Mouse (Mus musculus) liver, embryonic 13.5 days (tissue): ENCODE measurements around the gene Atp8b4. TPM values are rescaled to one million over a fixed set of nuclear protein-coding genes. Genes with fewer than 3 reads are reported as not detected.

Experiments used
- ATAC-seq: fragments of 200-750 bp; cut with Nextera tagmentation; 2 replicates; pipeline ENCODE4 v1.8.0; 2017; ENCODE audit warnings: low read depth, mild to moderate bottlenecking, moderate number of reproducible peaks, moderate library complexity
- DNase-seq: peaks from one replicate; pipeline ENCODE4 v3.0.0; 2022
- H3K27ac ChIP-seq: fragments of 300-500 bp; sonication (generic); 2 replicates; pipeline ENCODE4 v1.5.1; 2015; ENCODE audit warnings: moderate library complexity, mild to moderate bottlenecking, inconsistent platforms
- H3K27me3 ChIP-seq: fragments of 300-500 bp; sonication (generic); 2 replicates; pipeline ENCODE4 v1.6.1; 2015; ENCODE audit warnings: mild to moderate bottlenecking, inconsistent platforms
- H3K36me3 ChIP-seq: fragments of 300-500 bp; sonication (generic); 2 replicates; pipeline ENCODE4 v1.6.1; 2015; ENCODE audit warnings: mild to moderate bottlenecking, inconsistent platforms
- H3K4me1 ChIP-seq: fragments of 300-500 bp; sonication (generic); replicated peaks from 2 replicates; pipeline ENCODE4 v1.6.1; 2015; ENCODE audit warnings: inconsistent platforms
- H3K4me2 ChIP-seq: fragments of 300-500 bp; sonication (generic); 2 replicates; pipeline ENCODE4 v1.6.1; 2015; ENCODE audit warnings: inconsistent platforms, mild to moderate bottlenecking, moderate library complexity
- H3K4me3 ChIP-seq: fragments of 300-500 bp; sonication (generic); replicated peaks from 2 replicates; pipeline ENCODE4 v1.5.1; 2015; ENCODE audit warnings: mild to moderate bottlenecking, inconsistent platforms
- H3K9ac ChIP-seq: fragments of 300-500 bp; sonication (generic); 2 replicates; pipeline ENCODE4 v1.6.1; 2015; ENCODE audit warnings: mild to moderate bottlenecking, inconsistent platforms
- H3K9me3 ChIP-seq: fragments of 300-500 bp; sonication (generic); replicated peaks from 2 replicates; pipeline ENCODE4 v1.6.1; 2016; ENCODE audit warnings: inconsistent platforms
- WGBS: fragments of 180-500 bp; shearing (Covaris S2); methylation state at CpG from one replicate; pipeline ENCODE4 v1.1.7; 2015; ENCODE audit not compliant: insufficient replicate concordance; 5-methylcytosine and 5-hydroxymethylcytosine counted together
- polyA plus RNA-seq: library from polyadenylated mRNA; unstranded; fragments of >200 nt; fragmentation: Nextera tagmentation; extraction: Ambion mirVana; gene quantifications from 2 replicates; pipeline ENCODE4 v1.2.1, GENCODE M21; 2015

Gene Atp8b4
- polyA plus RNA-seq, 1 experiment from 2014 or later = 4.6 TPM

- H3K27me3 ChIP-seq = no peaks in the 10 kb centered on the region
- ATAC-seq (peak; percentile 62), DNase-seq (no peak)
- H3K27ac ChIP-seq = no peak overlapping the region
- H3K9ac ChIP-seq = no peak overlapping the region
- peaks cover 6% of the 10 kb centered on the region for H3K4me1 ChIP-seq
- H3K36me3 ChIP-seq = no peaks in the 10 kb centered on the region
- no peak overlapping the region for H3K4me2 ChIP-seq
- WGBS = 58% methylated on average over 10 of the region's 10 CpGs
- H3K4me3 ChIP-seq = no peak overlapping the region
- no peaks in the 10 kb centered on the region for H3K9me3 ChIP-seq
Measured at GRCm38 (mm10) chr2:126521471-126521870, 21.0 kb upstream of the Atp8b4 start.

DNA sequence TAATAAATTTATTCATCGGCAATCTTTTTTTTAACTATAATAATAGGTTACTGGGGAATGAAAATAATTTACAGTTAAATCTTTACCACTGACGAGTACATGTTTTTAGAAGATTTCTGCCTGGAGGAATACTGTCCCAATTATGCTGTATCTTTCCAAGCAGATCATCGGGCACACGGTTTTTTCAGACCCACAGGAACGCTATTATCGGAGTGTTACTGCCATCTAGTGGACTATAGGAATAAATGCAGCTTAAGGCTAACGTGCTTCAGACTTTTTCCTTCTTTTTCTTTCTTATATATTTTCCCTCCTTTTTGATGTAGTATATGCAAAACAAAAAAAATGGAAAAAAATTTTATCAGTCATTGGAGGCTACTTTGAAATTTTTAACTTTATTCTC is 20.4 kb upstream of the Atp8b4 start:
- Histone ChIP-seq H3K9ac (no peak overlapping the region), H3K27me3 (no peaks in the 10 kb centered on the region), H3K4me2 (no peak overlapping the region), H3K36me3 (no peaks in the 10 kb centered on the region), H3K27ac (no peak overlapping the region), H3K4me1 (peaks cover 6% of the 10 kb centered on the region), H3K9me3 (no peaks in the 10 kb centered on the region), H3K4me3 (no peak overlapping the region)
- 12% methylated on average over 7 of the region's 7 CpGs for WGBS
- DNase-seq = no peak
- no peak for ATAC-seq

DNA sequence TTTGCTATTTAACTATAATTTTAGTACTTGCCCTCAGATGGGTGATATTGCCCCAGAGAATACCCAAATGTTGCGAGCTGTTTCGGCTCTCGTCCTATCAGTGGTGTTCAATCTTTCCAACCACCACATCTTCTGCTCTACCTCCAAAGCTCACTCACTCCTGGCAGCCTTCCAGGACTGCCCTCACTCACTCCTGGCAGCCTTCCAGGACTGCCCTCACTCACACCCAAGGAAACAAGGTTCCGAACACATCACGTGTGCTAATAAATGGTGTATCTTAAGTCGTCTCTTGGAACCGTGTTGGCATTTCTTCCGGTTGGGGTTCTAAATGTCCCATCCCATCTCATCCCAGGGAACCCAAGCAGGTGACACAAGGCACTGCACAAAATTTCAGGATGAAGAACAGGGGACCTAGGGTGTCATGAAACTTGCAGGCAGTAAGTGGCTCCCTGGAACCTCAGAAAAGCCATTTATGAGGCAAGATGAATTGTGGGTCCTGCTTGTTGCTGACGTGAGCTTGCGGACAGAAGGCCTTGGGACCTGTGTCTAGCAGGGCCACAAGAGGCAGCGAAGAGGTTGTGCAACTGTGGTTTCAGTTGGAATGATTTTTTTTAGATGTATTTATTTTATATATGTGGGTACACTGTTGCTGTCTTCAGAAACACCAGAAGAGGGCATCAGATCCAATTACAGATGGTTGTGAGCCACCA is 19.6 kb upstream of the Atp8b4 start:
- Histone ChIP-seq H3K36me3 (no peaks in the 10 kb centered on the region), H3K27me3 (no peaks in the 10 kb centered on the region), H3K4me3 (no peak overlapping the region), H3K4me1 (peaks cover 6% of the 10 kb centered on the region), H3K27ac (no peak overlapping the region), H3K4me2 (no peak overlapping the region), H3K9me3 (no peaks in the 10 kb centered on the region), H3K9ac (no peak overlapping the region)
- ATAC-seq (no peak), DNase-seq (no peak)
- 71% methylated on average over 11 of the region's 11 CpGs for WGBS

DNA sequence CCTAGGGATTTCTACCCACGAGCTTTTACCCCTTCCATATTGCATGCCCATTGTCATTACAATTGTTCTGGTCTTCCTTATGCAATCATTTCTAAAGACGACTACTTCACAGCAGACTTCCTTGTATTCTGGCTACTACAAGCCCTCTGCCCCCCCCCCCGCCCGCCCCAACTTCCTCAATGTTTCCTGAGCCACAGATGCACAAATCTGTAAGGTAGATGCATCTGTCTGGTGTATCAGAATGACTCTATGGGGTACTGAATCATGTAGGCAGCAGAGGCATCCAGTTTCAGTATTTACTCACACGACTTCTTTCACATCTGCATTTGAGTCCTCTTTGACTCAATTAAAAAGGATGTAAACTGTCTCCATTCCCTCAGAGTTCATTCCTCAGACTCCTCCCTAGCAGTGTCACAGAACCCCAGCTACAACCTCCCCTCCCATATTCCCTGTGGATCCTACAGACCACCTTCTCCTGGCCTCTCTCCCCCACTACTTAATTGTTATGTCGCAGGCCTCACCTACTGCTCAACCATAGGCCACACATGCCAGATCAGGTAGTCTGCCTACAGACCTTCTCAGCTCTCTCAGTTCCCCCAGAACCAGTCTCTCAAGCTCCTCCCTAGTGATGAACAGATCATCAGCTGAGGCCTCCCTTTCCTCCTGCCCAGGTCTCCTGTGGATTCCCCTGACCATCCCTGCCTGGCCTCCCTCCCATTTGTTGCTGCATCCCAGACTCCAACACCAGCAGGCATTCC is 14.8 kb upstream of the Atp8b4 start:
- H3K4me3 ChIP-seq = no peak overlapping the region
- no peak overlapping the region for H3K27ac ChIP-seq
- H3K9me3 ChIP-seq = no peaks in the 10 kb centered on the region
- no peaks in the 10 kb centered on the region for H3K36me3 ChIP-seq
- no peaks in the 10 kb centered on the region; the same call in 1 of the 2 replicates for H3K4me1 ChIP-seq
- DNase-seq (no peak), ATAC-seq (no peak)
- no peak overlapping the region for H3K9ac ChIP-seq
- no peak overlapping the region for H3K4me2 ChIP-seq
- 36% methylated on average over 6 of the region's 6 CpGs for WGBS
- H3K27me3 ChIP-seq = no peaks in the 10 kb centered on the region

GRCm38 (mm10) chr2:126508228-126508627 is 7.8 kb upstream of the Atp8b4 start:
- Histone ChIP-seq H3K4me2 (no peak overlapping the region), H3K9ac (no peak overlapping the region), H3K4me3 (no peak overlapping the region), H3K4me1 (no peaks in the 10 kb centered on the region), H3K36me3 (no peaks in the 10 kb centered on the region), H3K27ac (no peak overlapping the region), H3K9me3 (no peaks in the 10 kb centered on the region), H3K27me3 (no peaks in the 10 kb centered on the region)
- DNase-seq = no peak
- WGBS = 10% methylated on average over 1 of the region's 1 CpGs
- no peak for ATAC-seq

DNA sequence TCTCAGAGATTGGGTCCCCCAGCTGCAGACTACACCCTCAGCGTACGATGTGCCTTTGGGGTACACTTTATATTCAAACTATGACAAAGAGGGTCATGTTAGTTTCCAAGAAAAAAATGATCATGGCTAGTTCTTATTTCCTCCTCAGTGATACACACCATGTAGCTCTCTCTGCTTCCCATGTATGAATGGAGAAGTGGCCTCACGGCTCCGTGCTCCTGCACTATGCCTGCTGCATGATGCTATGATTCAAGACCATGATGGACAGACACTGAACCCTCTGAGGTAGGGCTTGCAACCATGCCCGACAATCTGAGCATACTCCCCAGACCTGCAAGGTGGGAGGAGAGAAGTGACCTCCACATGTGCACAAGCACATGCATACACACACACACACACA is 7.0 kb upstream of the Atp8b4 start:
- WGBS = 60% methylated on average over 5 of the region's 5 CpGs

GRCm38 (mm10) chr2:126505156-126505555 is 4.7 kb upstream of the Atp8b4 start:
- H3K27ac ChIP-seq = no peak overlapping the region
- ATAC-seq (no peak), DNase-seq (no peak)
- no peak overlapping the region for H3K4me3 ChIP-seq
- H3K9ac ChIP-seq = no peak overlapping the region
- H3K36me3 ChIP-seq = no peaks in the 10 kb centered on the region
- no peak overlapping the region for H3K4me2 ChIP-seq
- no peaks in the 10 kb centered on the region for H3K9me3 ChIP-seq
- no peaks in the 10 kb centered on the region for H3K4me1 ChIP-seq
- 67% methylated on average over 1 of the region's 1 CpGs for WGBS
- no peaks in the 10 kb centered on the region for H3K27me3 ChIP-seq

More for the DNA sequence above, 7.0 kb upstream of the Atp8b4 start:
- Histone ChIP-seq H3K9ac (no peak overlapping the region), H3K36me3 (no peaks in the 10 kb centered on the region), H3K4me1 (no peaks in the 10 kb centered on the region), H3K4me3 (no peak overlapping the region), H3K27me3 (no peaks in the 10 kb centered on the region), H3K27ac (no peak overlapping the region), H3K9me3 (no peaks in the 10 kb centered on the region), H3K4me2 (no peak overlapping the region)
- ATAC-seq (no peak), DNase-seq (no peak)

GRCm38 (mm10) chr2:126499730-126500129 is 744 bp downstream of the Atp8b4 start:
- 30% methylated on average over 8 of the region's 8 CpGs for WGBS
- no peak for ATAC-seq
- Histone ChIP-seq H3K9me3 (no peaks in the 10 kb centered on the region), H3K27me3 (no peaks in the 10 kb centered on the region), H3K4me1 (no peaks in the 10 kb centered on the region), H3K27ac (no peak overlapping the region), H3K4me2 (no peak overlapping the region), H3K4me3 (no peak overlapping the region), H3K36me3 (no peaks in the 10 kb centered on the region), H3K9ac (no peak overlapping the region)
- DNase-seq = no peak

- H3K27me3 ChIP-seq = no peaks in the 10 kb centered on the region
- H3K27ac ChIP-seq = no peak overlapping the region
- ATAC-seq = no peak
- H3K36me3 ChIP-seq = no peaks in the 10 kb centered on the region
- 0 out of 2 replicates have a peak overlapping the region, but pooled peaks have one; percentile 8 for H3K4me3 ChIP-seq
- no peaks in the 10 kb centered on the region for H3K4me1 ChIP-seq
- H3K9me3 ChIP-seq = no peaks in the 10 kb centered on the region
- DNase-seq = no peak
- no peak overlapping the region for H3K9ac ChIP-seq
- H3K4me2 ChIP-seq = no peak overlapping the region
- WGBS = 62% methylated on average over 11 of the region's 11 CpGs
Measured at GRCm38 (mm10) chr2:126498761-126499452, 1.6 kb downstream of the Atp8b4 start.

- H3K9ac ChIP-seq = no peak overlapping the region
- WGBS = 46% methylated on average over 9 of the region's 9 CpGs
- no peak for DNase-seq
- H3K9me3 ChIP-seq = no peaks in the 10 kb centered on the region
- H3K4me2 ChIP-seq = no peak overlapping the region
- ATAC-seq = no peak
- H3K4me3 ChIP-seq = no peak overlapping the region
- H3K27me3 ChIP-seq = no peaks in the 10 kb centered on the region
- no peaks in the 10 kb centered on the region for H3K36me3 ChIP-seq
- no peak overlapping the region for H3K27ac ChIP-seq
- no peaks in the 10 kb centered on the region for H3K4me1 ChIP-seq
Measured at GRCm38 (mm10) chr2:126496838-126497237, 3.6 kb downstream of the Atp8b4 start.

DNA sequence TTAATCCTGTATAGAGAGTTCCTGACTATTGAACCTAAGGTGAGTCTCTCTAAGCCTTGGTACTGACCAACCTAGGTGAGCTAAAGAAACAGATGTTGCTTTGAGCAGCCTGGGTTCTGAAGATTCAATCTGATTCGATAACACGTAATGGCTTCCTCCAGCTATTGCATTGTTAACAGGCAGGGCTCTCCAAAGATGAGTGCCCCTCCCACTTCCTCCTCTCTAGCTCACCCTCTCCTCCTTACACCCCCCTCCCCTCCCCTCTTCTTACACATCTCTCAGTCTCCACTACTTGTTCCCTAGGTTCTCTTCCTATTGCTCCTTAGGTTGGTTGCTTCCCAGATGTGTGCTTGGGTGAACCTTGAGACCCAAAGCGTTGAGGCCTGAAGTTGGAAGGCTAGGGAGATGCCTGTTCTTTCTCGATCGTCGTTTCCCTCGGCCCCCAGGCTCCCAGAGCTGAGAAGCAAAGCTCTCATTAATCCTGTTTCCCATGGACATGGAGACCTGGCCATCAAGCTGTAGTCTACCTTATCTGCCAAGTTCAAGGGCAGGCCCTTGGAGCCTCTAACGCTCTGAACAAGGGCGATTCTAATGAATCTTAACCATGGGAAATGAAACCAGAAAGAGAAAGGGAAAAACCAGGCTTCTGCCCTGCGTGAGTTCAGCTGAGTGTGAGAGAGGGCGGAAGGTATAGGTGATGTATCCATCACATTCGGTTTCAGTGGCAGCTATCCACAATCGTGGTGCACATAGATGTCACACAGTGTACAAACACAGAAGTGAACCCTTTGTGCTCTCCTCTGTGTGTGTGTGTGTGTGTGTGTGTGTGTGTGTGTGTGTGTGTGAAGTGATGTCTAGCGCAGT is 4.4 kb downstream of the Atp8b4 start:
- no peaks in the 10 kb centered on the region for H3K27me3 ChIP-seq
- no peak overlapping the region for H3K9ac ChIP-seq
- no peaks in the 10 kb centered on the region for H3K4me1 ChIP-seq
- no peak for ATAC-seq
- H3K9me3 ChIP-seq = no peaks in the 10 kb centered on the region
- H3K4me3 ChIP-seq = no peak overlapping the region
- 59% methylated on average over 14 of the region's 14 CpGs for WGBS
- DNase-seq = no peak
- H3K36me3 ChIP-seq = no peaks in the 10 kb centered on the region
- no peak overlapping the region for H3K4me2 ChIP-seq
- no peak overlapping the region for H3K27ac ChIP-seq
